Mouse (Mus musculus) cerebellum, adult 8-10 months (tissue): ENCODE results near the gene Lrrc26.

ENCODE experiments used
- DNase-seq: peaks from one replicate; pipeline ENCODE4 v3.0.0; 2022

Lrrc26 gene

GRCm38 (mm10) chr2:25303452-25303851, 13.7 kb downstream of the Lrrc26 start:
- DNase-seq: no peak

- peak; percentile 76 for DNase-seq
These were observed 14.4 kb downstream of the Lrrc26 start for GRCm38 (mm10) chr2:25303931-25304656.

- DNase-seq: no peak
These were observed 15.2 kb downstream of the Lrrc26 start for GRCm38 (mm10) chr2:25304657-25305541.

GRCm38 (mm10) chr2:25305587-25306359, 16.1 kb downstream of the Lrrc26 start:
- no peak for DNase-seq

GRCm38 (mm10) chr2:25310180-25310579, 20.5 kb downstream of the Lrrc26 start:
- DNase-seq: peak; percentile 52

- DNase-seq: peak; percentile 46
These were observed 21.3 kb downstream of the Lrrc26 start for GRCm38 (mm10) chr2:25310969-25311368.

GRCm38 (mm10) chr2:25311491-25311891, 21.8 kb downstream of the Lrrc26 start:
- no peak for DNase-seq

GRCm38 (mm10) chr2:25318119-25318966, 28.6 kb downstream of the Lrrc26 start:
- peak; percentile 60 for DNase-seq

- DNase-seq: peak; percentile 84
These were observed 29.5 kb downstream of the Lrrc26 start, which contains the start of gene Grin1 for GRCm38 (mm10) chr2:25318971-25319773. Gene Grin1, minus strand, starts transcription at chr2:25319187.

GRCm38 (mm10) chr2:25320084-25320483, 30.4 kb downstream of the Lrrc26 start:
- DNase-seq: no peak

GRCm38 (mm10) chr2:25326036-25326435, 36.3 kb downstream of the Lrrc26 start:
- no peak for DNase-seq

GRCm38 (mm10) chr2:25328440-25328839, 38.7 kb downstream of the Lrrc26 start:
- DNase-seq: peak; percentile 54

GRCm38 (mm10) chr2:25331470-25331869, 41.8 kb downstream of the Lrrc26 start:
- no peak for DNase-seq

GRCm38 (mm10) chr2:25332286-25333160, 42.8 kb downstream of the Lrrc26 start, which contains the start of gene Man1b1:
Gene Man1b1, plus strand, starts transcription at chr2:25332338.
- DNase-seq: peak; percentile 99

GRCm38 (mm10) chr2:25333569-25333968, 43.9 kb downstream of the Lrrc26 start:
- no peak for DNase-seq

- no peak for DNase-seq
These were observed 48.6 kb downstream of the Lrrc26 start for GRCm38 (mm10) chr2:25338303-25338702.
